Mouse (Mus musculus): ENCODE measurements around the gene Sap30bp.

DNA sequence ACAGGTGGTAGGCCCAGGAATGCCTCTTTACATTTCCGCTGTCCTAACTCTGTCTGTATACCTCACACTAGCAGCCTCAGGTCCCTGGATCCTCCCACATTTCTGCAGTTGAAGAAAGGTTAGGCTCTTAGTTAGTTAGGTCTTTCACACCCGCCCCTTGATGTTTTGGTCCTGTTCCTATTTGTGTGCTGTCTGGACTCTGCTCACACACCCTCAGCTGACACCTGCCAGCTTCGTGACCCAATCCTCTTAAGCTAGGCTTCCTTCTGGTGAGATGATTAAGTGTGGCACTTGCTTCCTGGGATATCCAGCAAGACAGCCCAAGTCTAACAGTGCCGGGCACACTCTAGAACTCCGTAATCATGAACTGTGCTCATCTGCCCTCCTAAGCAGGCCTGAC lies 26.6 kb upstream of the Sap30bp start:
- TF ChIP-seq EP300 (IDR thresholded peaks at IDR 0.05; ENCODE audit: insufficient read depth, low read depth, low read length) (no peak), CTCF (IDR thresholded peaks at IDR 0.05; ENCODE audit: low read depth, low read length) (no peak)
